Comparison of ENCODE assay signal across 27 mouse cellular contexts in genomic region chr1:93716166-93716565, GRCm38 (mm10). TPM values are rescaled to one million over a fixed set of nuclear protein-coding genes. Genes with fewer than 3 reads are reported as not detected.
DNase-seq lines count a peak whose midpoint lies in the region; ATAC-seq and TF ChIP-seq lines count a peak whose summit lies in the region.
"Had no signal": no experiment of that assay in that cellular context is flagged by ENCODE, and none has a peak within 500 bp of the region (broad histone marks: within the 10 kb centered on the region; RNA-seq: fewer than 3 reads in every experiment).

No protein-coding gene starts in this region.

- no peaks in the 10 kb centered on the region for H3K9me3 ChIP-seq in heart, embryonic 12.5 days (replicated peaks)
- no peaks in the 10 kb centered on the region for H3K9me3 ChIP-seq in heart, embryonic 16.5 days (replicated peaks; ENCODE audit: control insufficient read depth, low read length)
- H3K9me3 ChIP-seq: embryonic facial prominence, embryonic 12.5 days; embryonic facial prominence, embryonic 15.5 days had no signal

- peaks cover 35% of the 10 kb centered on the region for H3K36me3 ChIP-seq in heart, embryonic 12.5 days
- peaks cover 8% of the 10 kb centered on the region for H3K36me3 ChIP-seq in heart, embryonic 16.5 days (ENCODE audit: control insufficient read depth, insufficient read depth)
- no peaks in the 10 kb centered on the region; the same call in 1 of the 2 replicates for H3K36me3 ChIP-seq in heart, adult 2 months (ENCODE audit: control insufficient read depth, insufficient read depth, low read length)

- no peaks in the 10 kb centered on the region for H3K27me3 ChIP-seq in heart, embryonic 12.5 days (replicated peaks)
- no peaks in the 10 kb centered on the region for H3K27me3 ChIP-seq in heart, embryonic 16.5 days (ENCODE audit: control insufficient read depth, insufficient read depth, low read length)
- H3K27me3 ChIP-seq in heart, adult 2 months (ENCODE audit: control insufficient read depth, insufficient read depth, low read length) = no peaks in the 10 kb centered on the region
- H3K27me3 ChIP-seq: embryonic facial prominence, embryonic 12.5 days; embryonic facial prominence, embryonic 15.5 days had no signal

- ATAC-seq in heart, embryonic 12.5 days (ENCODE audit: insufficient number of reproducible peaks, low FRiP score) = no peak
- ATAC-seq in heart, embryonic 16.5 days (replicated peaks; ENCODE audit: extremely low read depth, insufficient read depth, low FRiP score) = 0 out of 2 replicates have a peak, but pooled peaks have one; percentile 15
- ATAC-seq: activated CD4-positive, CD25-positive, alpha-beta regulatory T cell, adult 4 months; forebrain, embryonic 14.5 days; forebrain, postnatal 0 days; hindbrain, postnatal 0 days; inflammation-experienced regulatory T-cells, adult 6 months; intestine, embryonic 16.5 days had no signal

- no peaks in the 10 kb centered on the region for H3K79me2 ChIP-seq in heart, adult 2 months (replicated peaks; ENCODE audit: control insufficient read depth, insufficient read depth, low read length)

- H3K4me1 ChIP-seq in heart, embryonic 12.5 days (replicated peaks) = peaks cover 23% of the 10 kb centered on the region
- peaks cover 12% of the 10 kb centered on the region for H3K4me1 ChIP-seq in heart, embryonic 16.5 days (ENCODE audit: control insufficient read depth, insufficient read depth, low read length)
- peaks cover 2% of the 10 kb centered on the region; the same call in 1 of the 2 replicates for H3K4me1 ChIP-seq in heart, adult 2 months (ENCODE audit: control insufficient read depth, insufficient read depth, low read length)
- H3K4me1 ChIP-seq: embryonic facial prominence, embryonic 12.5 days; embryonic facial prominence, embryonic 15.5 days had no signal

- peak; percentile 41 to 71 for DNase-seq in adrenal gland, adult (ENCODE audit: inconsistent age in 2 of 2, low spot score in 1 of 2)
- no peak for DNase-seq in adrenal gland, postnatal 10 days
- peak; percentile 34 to 35 for DNase-seq in adrenal gland, postnatal 36 days
- no peak for DNase-seq in adrenal gland, adult 18-20 months (ENCODE audit: low spot score in 2 of 2)
- DNase-seq in heart, adult 18-20 months = no peak
- DNase-seq in heart, adult 2 months = no peak
- DNase-seq: adrenal gland, postnatal 25 days; cerebellum, adult 11 months; cerebellum, adult 2 months; cerebellum, adult 9-11 months; cerebellum, postnatal 25 days; forebrain, postnatal 0 days; gastrocnemius, adult 2 months; gastrocnemius, postnatal 14 days; heart, postnatal 4 days; kidney, adult 18-20 months; kidney, adult 9 months had no signal

- 44% methylated on average over 2 of the region's 2 CpGs for WGBS in heart, embryonic 12.5 days
- 41% methylated on average over 2 of the region's 2 CpGs for WGBS in heart, embryonic 16.5 days
- 52% methylated on average over 2 of the region's 2 CpGs for WGBS in heart, adult 2 months

- no peak for TF ChIP-seq POLR2A in heart, adult 2 months (IDR thresholded peaks at IDR 0.05; ENCODE audit: insufficient read depth, low read depth, low read length)

- no peak for TF ChIP-seq CTCF in heart, adult 2 months (IDR thresholded peaks at IDR 0.05)

- H3K4me2 ChIP-seq in heart, embryonic 12.5 days = no peak overlapping the region
- H3K4me2 ChIP-seq in heart, embryonic 16.5 days (ENCODE audit: low read depth, low read length) = no peak overlapping the region
- H3K4me2 ChIP-seq: embryonic facial prominence, embryonic 12.5 days; embryonic facial prominence, embryonic 15.5 days; hindbrain, embryonic 14.5 days had no signal

- intact Hi-C loops in heart, adult 2 months (cut with DNase I) = no loop called here

- no peak overlapping the region for H3K9ac ChIP-seq in heart, embryonic 12.5 days
- H3K9ac ChIP-seq in heart, embryonic 16.5 days (ENCODE audit: low read length) = no peak overlapping the region
- H3K9ac ChIP-seq in heart, adult 2 months (ENCODE audit: low read depth, low read length) = no peak overlapping the region
- H3K9ac ChIP-seq: embryonic facial prominence, embryonic 12.5 days; embryonic facial prominence, embryonic 15.5 days; forebrain, postnatal 0 days; hindbrain, embryonic 14.5 days had no signal

- 0 out of 2 replicates have a peak overlapping the region, but pooled peaks have one; percentile 48 for H3K27ac ChIP-seq in heart, embryonic 12.5 days (ENCODE audit: poor library complexity, severe bottlenecking)
- H3K27ac ChIP-seq in heart, embryonic 16.5 days (ENCODE audit: low read length) = peak overlapping the region; percentile 25; the same call in 1 of the 2 replicates
- H3K27ac ChIP-seq in heart, adult 2 months = no peak overlapping the region
- H3K27ac ChIP-seq: embryonic facial prominence, embryonic 12.5 days; embryonic facial prominence, embryonic 15.5 days; gastrocnemius, adult 2 months; hindbrain, embryonic 14.5 days; hindbrain, postnatal 0 days had no signal

- no peak for TF ChIP-seq EP300 in heart, adult 2 months (IDR thresholded peaks at IDR 0.05; ENCODE audit: insufficient read depth, low read depth, low read length)

- H3K4me3 ChIP-seq in heart, embryonic 12.5 days = no peak overlapping the region
- no peak overlapping the region for H3K4me3 ChIP-seq in heart, embryonic 16.5 days (ENCODE audit: low read length)
- no peak overlapping the region for H3K4me3 ChIP-seq in heart, adult 2 months
- H3K4me3 ChIP-seq: embryonic facial prominence, embryonic 12.5 days; embryonic facial prominence, embryonic 15.5 days; gastrocnemius, adult 2 months had no signal

RNA-seq across cellular contexts. Expression of gene Bok, which starts 30.7 kb away (rescaled TPM):
- 10 to 100 TPM; 17.4 to 21.0 TPM for total RNA-seq in adrenal gland, postnatal 10 days (2021)
- 10 to 100 TPM; 10.9 to 13.1 TPM for total RNA-seq in adrenal gland, postnatal 36 days (2021)
- 10 to 100 TPM in 1 of 2 experiments, 1 to 10 TPM in 1; 7.6 to 13.1 TPM for total RNA-seq in adrenal gland, adult 18-20 months (2021)
- 48.1 and 50.0 TPM in 2 replicates for polyA plus RNA-seq in heart, embryonic 12.5 days (2016; fragmentation: Nextera tagmentation; extraction: Ambion mirVana)
- 1 to 10 TPM; 3.3 to 4.3 TPM for total RNA-seq in heart, adult 18-20 months (2021)
- 41.4 and 46.4 TPM in 2 replicates for polyA plus RNA-seq in heart, embryonic 16.5 days (2015; fragmentation: Nextera tagmentation; extraction: Ambion mirVana)
- total RNA-seq in heart, adult 2 months (2021) = 1 to 10 TPM; 3.0 to 3.1 TPM
- polyA plus RNA-seq in heart, adult 2 months (2012; rRNA removed) = 5.9 and 9.0 TPM in 2 replicates
- polyA plus RNA-seq: activated CD4-positive, CD25-positive, alpha-beta regulatory T cell, adult 4 months; inflammation-experienced regulatory T-cells, adult 6 months had no signal

RNA-seq across cellular contexts. Expression of gene Atg4b, which starts 35.1 kb away (rescaled TPM):
- 10 to 100 TPM; 62.2 to 75.5 TPM for total RNA-seq in adrenal gland, postnatal 10 days (2021)
- 10 to 100 TPM; 82.3 to 86.2 TPM for total RNA-seq in adrenal gland, postnatal 36 days (2021)
- 10 to 100 TPM; 82.7 to 85.3 TPM for total RNA-seq in adrenal gland, adult 18-20 months (2021)
- 68.1 and 73.1 TPM in 2 replicates for polyA plus RNA-seq in heart, embryonic 12.5 days (2016; fragmentation: Nextera tagmentation; extraction: Ambion mirVana)
- 10 to 100 TPM; 36.2 to 40.6 TPM for total RNA-seq in heart, adult 18-20 months (2021)
- 54.8 and 61.8 TPM in 2 replicates for polyA plus RNA-seq in heart, embryonic 16.5 days (2015; fragmentation: Nextera tagmentation; extraction: Ambion mirVana)
- total RNA-seq in heart, adult 2 months (2021) = 10 to 100 TPM; 33.6 to 36.4 TPM
- 27.7 and 33.4 TPM in 2 replicates for polyA plus RNA-seq in heart, adult 2 months (2012; rRNA removed)

RNA-seq across cellular contexts. Expression of gene Thap4, which starts 38.5 kb away (rescaled TPM):
- total RNA-seq in adrenal gland, postnatal 10 days (2021) = 10 to 100 TPM; 46.0 to 51.7 TPM
- 10 to 100 TPM; 45.4 to 57.4 TPM for total RNA-seq in adrenal gland, postnatal 36 days (2021)
- 10 to 100 TPM; 46.3 to 52.4 TPM for total RNA-seq in adrenal gland, adult 18-20 months (2021)
- polyA plus RNA-seq in heart, embryonic 12.5 days (2016; fragmentation: Nextera tagmentation; extraction: Ambion mirVana) = 47.2 and 51.8 TPM in 2 replicates
- 10 to 100 TPM; 82.6 to 82.8 TPM for total RNA-seq in heart, adult 18-20 months (2021)
- polyA plus RNA-seq in heart, embryonic 16.5 days (2015; fragmentation: Nextera tagmentation; extraction: Ambion mirVana) = 54.3 and 54.4 TPM in 2 replicates
- total RNA-seq in heart, adult 2 months (2021) = 10 to 100 TPM; 75.0 to 80.4 TPM
- 69.0 and 76.9 TPM in 2 replicates for polyA plus RNA-seq in heart, adult 2 months (2012; rRNA removed)

RNA-seq across cellular contexts. Expression of gene Stk25, which starts 57.7 kb away (rescaled TPM):
- total RNA-seq in adrenal gland, postnatal 10 days (2021) = 100 to 1,000 TPM; 112 to 134 TPM
- total RNA-seq in adrenal gland, postnatal 36 days (2021) = 100 to 1,000 TPM; 127 to 129 TPM
- total RNA-seq in adrenal gland, adult 18-20 months (2021) = 100 to 1,000 TPM; 116 to 118 TPM
- 133 and 143 TPM in 2 replicates for polyA plus RNA-seq in heart, embryonic 12.5 days (2016; fragmentation: Nextera tagmentation; extraction: Ambion mirVana)
- total RNA-seq in heart, adult 18-20 months (2021) = 10 to 100 TPM; 83.8 to 86.6 TPM
- polyA plus RNA-seq in heart, embryonic 16.5 days (2015; fragmentation: Nextera tagmentation; extraction: Ambion mirVana) = 150 and 158 TPM in 2 replicates
- 100 to 1,000 TPM in 1 of 2 experiments, 10 to 100 TPM in 1; 81.2 to 104 TPM for total RNA-seq in heart, adult 2 months (2021)
- polyA plus RNA-seq in heart, adult 2 months (2012; rRNA removed) = 90.4 and 143 TPM in 2 replicates

Comparison
In these comparisons a context has a peak if more than half of its experiments do, and no peak if none do; other contexts are left out.
1. DNase-seq: peak in adrenal gland, adult (2 of 2) and adrenal gland, postnatal 36 days (2 of 2); none in adrenal gland, postnatal 10 days (single experiment), adrenal gland, adult 18-20 months (0 of 2), heart, adult 18-20 months (0 of 2) and heart, adult 2 months (0 of 2).